In genomic region chr8:121843184-121843733, GRCm38 (mm10) we compare ENCODE assay signal across 15 mouse cellular contexts.
"Had no signal": no experiment of that assay in that cellular context is flagged by ENCODE, and none has a peak within 500 bp of the region (broad histone marks: within the 10 kb centered on the region; RNA-seq: fewer than 3 reads in every experiment).

No protein-coding gene starts in this region.

- H3K9ac ChIP-seq: liver, postnatal 0 days; lung, embryonic 15.5 days; midbrain, embryonic 13.5 days; midbrain, embryonic 15.5 days; neural tube, embryonic 12.5 days; stomach, embryonic 15.5 days had no signal

- H3K9me3 ChIP-seq: lung, embryonic 15.5 days; megakaryocyte, embryonic 14.5 days; midbrain, embryonic 13.5 days; midbrain, embryonic 15.5 days; neural tube, embryonic 12.5 days; stomach, embryonic 15.5 days had no signal

- H3K4me3 ChIP-seq: lung, embryonic 15.5 days; megakaryocyte, embryonic 14.5 days; midbrain, embryonic 13.5 days; midbrain, embryonic 15.5 days; neural tube, embryonic 12.5 days; stomach, embryonic 15.5 days had no signal

- DNase-seq: liver, postnatal 0 days; lung, adult 2 months; lung, postnatal 14 days; lung, postnatal 36 days; right cerebral cortex, postnatal 14 days; thymus, postnatal 14 days; thymus, postnatal 36 days had no signal

- H3K4me1 ChIP-seq: midbrain, embryonic 13.5 days; midbrain, embryonic 15.5 days; neural tube, embryonic 12.5 days; stomach, embryonic 15.5 days had no signal

- H3K27ac ChIP-seq: lung, embryonic 15.5 days; macrophage; midbrain, embryonic 13.5 days; midbrain, embryonic 15.5 days; neural tube, embryonic 12.5 days; stomach, embryonic 15.5 days; stomach, postnatal 0 days had no signal

- H3K27me3 ChIP-seq: midbrain, embryonic 13.5 days; midbrain, embryonic 15.5 days; neural tube, embryonic 12.5 days; stomach, embryonic 15.5 days had no signal

- H3K36me3 ChIP-seq: lung, embryonic 15.5 days; midbrain, embryonic 13.5 days; midbrain, embryonic 15.5 days; neural tube, embryonic 12.5 days; stomach, embryonic 15.5 days had no signal
